Mouse (Mus musculus) hematopoietic multipotent progenitor cell, adult 10-12 weeks (in vitro differentiated cells): ENCODE data around the gene Gm36079. TPM values are rescaled to one million over a fixed set of nuclear protein-coding genes. Genes with fewer than 3 reads are reported as not detected.

Experiments used
- polyA plus RNA-seq: library from polyadenylated mRNA; stranded (reverse); fragments of >175 nt; gene quantifications from 2 replicates; pipeline ENCODE4 v1.2.3, GENCODE M21; 2012; ENCODE audit warnings: low replicate concordance

The Gm36079 gene
- 0.29 TPM in 1 of 2 replicates, not detected in the other for polyA plus RNA-seq

GRCm38 (mm10) chr13:120026911-120027310 lies at the start of gene Gm36079:
Gene Gm36079, minus strand, starts transcription at chr13:120027011.

GRCm38 (mm10) chr13:120052085-120052484 lies 25.3 kb upstream of the Gm36079 start, which contains the start of gene Gm21188:
Gene Gm21188, minus strand, starts transcription at chr13:120052194.

Other genes starting within 250 kb of the Gm36079 start
- 25.1 and 70.8 TPM in 2 replicates for gene Zfp131, start 236.1 kb downstream of the Gm36079 start, polyA plus RNA-seq
- not detected in 2 replicates for gene AF067063, start 196.8 kb downstream of the Gm36079 start, polyA plus RNA-seq
- not detected in 2 replicates for gene D13Ertd608e, start 191.0 kb downstream of the Gm36079 start, polyA plus RNA-seq
- gene Tcstv1, start 132.2 kb downstream of the Gm36079 start, polyA plus RNA-seq: not detected in 2 replicates
- gene Gm21761, start 97.7 kb downstream of the Gm36079 start, polyA plus RNA-seq: not detected in 2 replicates
- gene B020031M17Rik, start 76.2 kb downstream of the Gm36079 start, polyA plus RNA-seq: not detected in 2 replicates
- gene Gm21188, start 25.2 kb upstream of the Gm36079 start, polyA plus RNA-seq: 1.4 and 1.8 TPM in 2 replicates
- not detected in 2 replicates for gene Gm20767, start 113.2 kb upstream of the Gm36079 start, polyA plus RNA-seq
- gene Gm21818, start 145.4 kb upstream of the Gm36079 start, polyA plus RNA-seq: not detected in 2 replicates
- 0.94 and 2.4 TPM in 2 replicates for gene Gm21762, start 188.9 kb upstream of the Gm36079 start, polyA plus RNA-seq
- gene Gm21731, start 212.1 kb upstream of the Gm36079 start, polyA plus RNA-seq: not detected in 2 replicates
- gene AF067061, start 236.1 kb upstream of the Gm36079 start, polyA plus RNA-seq: not detected in 2 replicates